Mouse (Mus musculus) embryonic facial prominence, embryonic 10.5 days (tissue): ENCODE measurements around the gene Cdc27. TPM values are rescaled to one million over a fixed set of nuclear protein-coding genes. Genes with fewer than 3 reads are reported as not detected.
A peak's percentile ranks its signal among the peaks of the same experiment; 100 is the strongest.
"Not testable (repeated sequence)": the region's sequence is repeated elsewhere in the genome, so short reads cannot be mapped to it uniquely, and the experiment has no call there.

Source experiments
- DNase-seq: peaks from one replicate; pipeline ENCODE4 v3.0.0-alpha.2; 2017; ENCODE audit warnings: low spot score
- H3K27ac ChIP-seq: fragments of 300-500 bp; sonication (generic); replicated peaks from 2 replicates; pipeline ENCODE4 v1.5.1; 2016; ENCODE audit warnings: mild to moderate bottlenecking
- H3K27me3 ChIP-seq: fragments of 300-500 bp; sonication (generic); replicated peaks from 2 replicates; pipeline ENCODE4 v1.6.1; 2016; ENCODE audit warnings: low read depth, mild to moderate bottlenecking; ENCODE audit not compliant: poor library complexity, severe bottlenecking
- H3K36me3 ChIP-seq: fragments of 300-500 bp; sonication (generic); replicated peaks from 2 replicates; pipeline ENCODE4 v1.6.1; 2016; ENCODE audit warnings: mild to moderate bottlenecking, moderate library complexity
- H3K4me1 ChIP-seq: fragments of 300-500 bp; sonication (generic); 2 replicates; pipeline ENCODE4 v1.6.1; 2016
- H3K4me3 ChIP-seq: fragments of 300-500 bp; sonication (generic); 2 replicates; pipeline ENCODE4 v1.5.1; 2016; ENCODE audit warnings: mild to moderate bottlenecking, moderate library complexity
- H3K9me3 ChIP-seq: fragments of 300-500 bp; sonication (generic); 2 replicates; pipeline ENCODE4 v1.6.1; 2016; ENCODE audit warnings: mild to moderate bottlenecking
- WGBS: fragments of 180-500 bp; shearing (Covaris S2); methylation state at CpG from one replicate; pipeline ENCODE4 v1.1.7; 2016; 5-methylcytosine and 5-hydroxymethylcytosine counted together
- polyA plus RNA-seq: library from polyadenylated mRNA; unstranded; fragments of >200 nt; fragmentation: Nextera tagmentation; extraction: Ambion mirVana; gene quantifications from 2 replicates; pipeline ENCODE4 v1.2.1, GENCODE M21; 2016

The Cdc27 gene
- polyA plus RNA-seq, 1 experiment from 2014 or later = 60.8 TPM

GRCm38 (mm10) chr11:104567736-104568135 is 17.3 kb upstream of the Cdc27 start:
- peaks cover 28% of the 10 kb centered on the region for H3K27me3 ChIP-seq
- no peak for DNase-seq
- H3K27ac ChIP-seq = no peak overlapping the region
- H3K9me3 ChIP-seq = 0 out of 2 replicates have a peak, but pooled peaks cover 5% of the 10 kb centered on the region
- WGBS = 86% methylated on average over 9 of the region's 9 CpGs
- peaks cover 8% of the 10 kb centered on the region for H3K4me1 ChIP-seq
- H3K4me3 ChIP-seq = no peak overlapping the region
- no peaks in the 10 kb centered on the region for H3K36me3 ChIP-seq

GRCm38 (mm10) chr11:104566796-104567195 is 16.4 kb upstream of the Cdc27 start:
- DNase-seq = no peak
- Histone ChIP-seq H3K9me3 (0 out of 2 replicates have a peak, but pooled peaks cover 5% of the 10 kb centered on the region), H3K27ac (no peak overlapping the region), H3K4me1 (peaks cover 4% of the 10 kb centered on the region), H3K27me3 (peaks cover 18% of the 10 kb centered on the region), H3K36me3 (no peaks in the 10 kb centered on the region), H3K4me3 (no peak overlapping the region)
- WGBS = 82% methylated on average over 2 of the region's 2 CpGs

GRCm38 (mm10) chr11:104566097-104566496 is 15.7 kb upstream of the Cdc27 start:
- Histone ChIP-seq H3K27me3 (peaks cover 11% of the 10 kb centered on the region), H3K9me3 (0 out of 2 replicates have a peak, but pooled peaks cover 5% of the 10 kb centered on the region), H3K4me1 (no peaks in the 10 kb centered on the region), H3K36me3 (no peaks in the 10 kb centered on the region), H3K4me3 (no peak overlapping the region), H3K27ac (no peak overlapping the region)
- DNase-seq = no peak
- 86% methylated on average over 6 of the region's 6 CpGs for WGBS

- 86% methylated on average over 9 of the region's 9 CpGs for WGBS
- H3K36me3 ChIP-seq = no peaks in the 10 kb centered on the region
- no peak overlapping the region for H3K4me3 ChIP-seq
- peaks cover 5% of the 10 kb centered on the region; the same call in 1 of the 2 replicates for H3K27me3 ChIP-seq
- no peak for DNase-seq
- H3K4me1 ChIP-seq = no peaks in the 10 kb centered on the region
- no peak overlapping the region for H3K27ac ChIP-seq
- 0 out of 2 replicates have a peak, but pooled peaks cover 5% of the 10 kb centered on the region for H3K9me3 ChIP-seq
These were observed 14.8 kb upstream of the Cdc27 start for GRCm38 (mm10) chr11:104565172-104565571.

GRCm38 (mm10) chr11:104563496-104563895 is 13.1 kb upstream of the Cdc27 start:
- 0 out of 2 replicates have a peak, but pooled peaks cover 5% of the 10 kb centered on the region for H3K27me3 ChIP-seq
- H3K9me3 ChIP-seq = no peaks in the 10 kb centered on the region
- H3K4me3 ChIP-seq = no peak overlapping the region
- 76% methylated on average over 1 of the region's 1 CpGs for WGBS
- H3K27ac ChIP-seq = no peak overlapping the region
- DNase-seq = no peak
- no peaks in the 10 kb centered on the region for H3K36me3 ChIP-seq
- H3K4me1 ChIP-seq = peaks cover 2% of the 10 kb centered on the region; the same call in 1 of the 2 replicates

- Histone ChIP-seq H3K9me3 (no peaks in the 10 kb centered on the region), H3K27ac (no peak overlapping the region), H3K4me1 (peaks cover 5% of the 10 kb centered on the region; the same call in 1 of the 2 replicates), H3K4me3 (no peak overlapping the region), H3K36me3 (no peaks in the 10 kb centered on the region), H3K27me3 (no peaks in the 10 kb centered on the region)
- no peak for DNase-seq
- WGBS = 59% methylated on average over 2 of the region's 2 CpGs
These were observed 10.6 kb upstream of the Cdc27 start for GRCm38 (mm10) chr11:104560971-104561370.

- no peaks in the 10 kb centered on the region for H3K9me3 ChIP-seq
- H3K36me3 ChIP-seq = no peaks in the 10 kb centered on the region
- H3K4me3 ChIP-seq = no peak overlapping the region
- H3K4me1 ChIP-seq = peaks cover 5% of the 10 kb centered on the region; the same call in 1 of the 2 replicates
- no peak overlapping the region for H3K27ac ChIP-seq
- no peaks in the 10 kb centered on the region for H3K27me3 ChIP-seq
- no peak for DNase-seq
- WGBS = 73% methylated on average over 4 of the region's 4 CpGs
These were observed 8.4 kb upstream of the Cdc27 start for GRCm38 (mm10) chr11:104558651-104559403.

GRCm38 (mm10) chr11:104558065-104558464 is 7.6 kb upstream of the Cdc27 start:
- Histone ChIP-seq H3K4me1 (peaks cover 5% of the 10 kb centered on the region; the same call in 1 of the 2 replicates), H3K27me3 (no peaks in the 10 kb centered on the region), H3K4me3 (no peak overlapping the region), H3K36me3 (no peaks in the 10 kb centered on the region), H3K9me3 (no peaks in the 10 kb centered on the region), H3K27ac (no peak overlapping the region)
- no peak for DNase-seq
- 82% methylated on average over 4 of the region's 4 CpGs for WGBS

- H3K27ac ChIP-seq = peak overlapping the region; percentile 99
- no peaks in the 10 kb centered on the region for H3K27me3 ChIP-seq
- no peaks in the 10 kb centered on the region for H3K9me3 ChIP-seq
- DNase-seq = peak; percentile 40
- peaks cover 23% of the 10 kb centered on the region for H3K36me3 ChIP-seq
- under 1% methylated on average over 53 of the region's 53 CpGs for WGBS
- H3K4me1 ChIP-seq = peaks cover 11% of the 10 kb centered on the region
- peak overlapping the region; percentile 93 for H3K4me3 ChIP-seq
These were observed 698 bp downstream of the Cdc27 start for GRCm38 (mm10) chr11:104549438-104550405.

- Histone ChIP-seq H3K4me3 (no peak overlapping the region), H3K27ac (no peak overlapping the region), H3K36me3 (peaks cover 41% of the 10 kb centered on the region), H3K27me3 (no peaks in the 10 kb centered on the region), H3K4me1 (peaks cover 11% of the 10 kb centered on the region), H3K9me3 (no peaks in the 10 kb centered on the region)
- no peak for DNase-seq
- 96% methylated on average over 3 of the region's 3 CpGs for WGBS
These were observed 2.9 kb downstream of the Cdc27 start for GRCm38 (mm10) chr11:104547502-104547901.

- Histone ChIP-seq H3K4me3 (no peak overlapping the region), H3K4me1 (peaks cover 11% of the 10 kb centered on the region), H3K9me3 (no peaks in the 10 kb centered on the region), H3K27ac (no peak overlapping the region), H3K27me3 (no peaks in the 10 kb centered on the region), H3K36me3 (peaks cover 57% of the 10 kb centered on the region)
- DNase-seq = no peak
- WGBS = 91% methylated on average over 2 of the region's 2 CpGs
These were observed 5.9 kb downstream of the Cdc27 start for GRCm38 (mm10) chr11:104544507-104544906.

- H3K36me3 ChIP-seq = peaks cover 65% of the 10 kb centered on the region
- not testable (repeated sequence) for H3K4me1 ChIP-seq, DNase-seq, H3K4me3 ChIP-seq, H3K27me3 ChIP-seq, H3K27ac ChIP-seq, H3K9me3 ChIP-seq
- 90% methylated on average over 2 of the region's 2 CpGs for WGBS
These were observed 7.1 kb downstream of the Cdc27 start for GRCm38 (mm10) chr11:104543337-104543736.
